Mouse (Mus musculus) testis, adult 2 months (tissue): ENCODE measurements around the gene Supt4a.

Experiments used
- CTCF ChIP-seq: fragments of 200-500 bp; IDR thresholded peaks from 2 replicates; pipeline ENCODE4 v1.5.1; 2012; ENCODE audit warnings: low read depth, mild to moderate bottlenecking, inconsistent platforms, low read length, moderate library complexity; ENCODE audit not compliant: control insufficient read depth, insufficient read depth, insufficient replicate concordance
- POLR2A ChIP-seq: fragments of 200-500 bp; IDR thresholded peaks from 2 replicates; pipeline ENCODE4 v1.6.1; 2012; ENCODE audit warnings: low read depth, mild to moderate bottlenecking, inconsistent platforms, low read length, moderate library complexity; ENCODE audit not compliant: control insufficient read depth

DNA sequence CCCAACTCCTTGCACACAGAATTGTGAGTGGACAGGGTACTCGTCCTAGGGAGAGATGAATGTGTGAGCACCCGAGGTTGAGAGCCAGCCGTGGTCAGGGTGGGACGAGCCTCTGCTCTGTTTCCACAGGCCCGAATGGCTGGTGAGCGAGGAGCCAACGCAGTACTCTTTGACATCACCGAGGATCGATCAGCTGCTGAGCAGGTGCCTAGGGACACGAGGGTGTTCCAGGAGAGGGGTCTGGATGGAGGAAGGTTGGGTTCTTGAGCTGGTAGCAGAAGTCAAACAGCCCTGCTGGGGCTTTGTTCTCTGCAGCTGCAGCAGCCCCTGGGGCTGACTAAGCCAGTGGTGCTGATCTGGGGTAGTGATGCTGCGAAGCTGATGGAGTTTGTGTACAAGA is 10.3 kb upstream of the Supt4a start:
- no peak for TF ChIP-seq CTCF
- no peak for TF ChIP-seq POLR2A
